Mouse (Mus musculus): ENCODE results near the gene Fndc3b.

- TF ChIP-seq EP300 (IDR thresholded peaks at IDR 0.05; ENCODE audit: low read depth): no peak
- no peak for TF ChIP-seq CTCF (IDR thresholded peaks at IDR 0.05; ENCODE audit: low read depth)
These were observed 68.7 kb downstream of the Fndc3b start for GRCm38 (mm10) chr3:27642381-27642780.
